Mouse (Mus musculus) forebrain, embryonic 14.5 days (tissue): ENCODE data around the gene Gnb4. TPM values are rescaled to one million over a fixed set of nuclear protein-coding genes. Genes with fewer than 3 reads are reported as not detected.

Experiments used
- ATAC-seq: fragments of 200-750 bp; cut with Nextera tagmentation; 2 replicates; pipeline ENCODE4 v1.8.0; 2017; ENCODE audit warnings: mild to moderate bottlenecking, moderate library complexity
- DNase-seq: peaks from one replicate; pipeline ENCODE4 v3.0.0-alpha.2; 2015; ENCODE audit warnings: low spot score
- H3K27ac ChIP-seq: fragments of 300-500 bp; sonication (generic); 2 replicates; pipeline ENCODE4 v1.5.1; 2014; ENCODE audit warnings: low read depth, mild to moderate bottlenecking, control low read depth, low read length, moderate library complexity
- H3K27me3 ChIP-seq: fragments of 300-500 bp; sonication (generic); replicated peaks from 2 replicates; pipeline ENCODE4 v1.6.1; 2014; ENCODE audit warnings: low read length, control low read depth, mixed read lengths; ENCODE audit not compliant: control insufficient read depth, insufficient read depth
- H3K36me3 ChIP-seq: fragments of 300-500 bp; sonication (generic); 2 replicates; pipeline ENCODE4 v1.6.1; 2014; ENCODE audit warnings: low read length, control low read depth; ENCODE audit not compliant: control insufficient read depth, insufficient read depth
- H3K4me1 ChIP-seq: fragments of 300-500 bp; sonication (generic); 2 replicates; pipeline ENCODE4 v1.6.1; 2014; ENCODE audit warnings: antibody characterized with exemption, low read length, control low read depth; ENCODE audit not compliant: control insufficient read depth, insufficient read depth
- H3K4me2 ChIP-seq: fragments of 300-500 bp; sonication (generic); 2 replicates; pipeline ENCODE4 v1.6.1; 2014; ENCODE audit warnings: mild to moderate bottlenecking, control low read depth, low read length
- H3K4me3 ChIP-seq: fragments of 300-500 bp; sonication (generic); 2 replicates; pipeline ENCODE4 v1.5.1; 2014; ENCODE audit warnings: low read depth, low read length, control low read depth
- H3K9ac ChIP-seq: fragments of 300-500 bp; sonication (generic); 2 replicates; pipeline ENCODE4 v1.6.1; 2014; ENCODE audit warnings: mild to moderate bottlenecking, low read length, control low read depth, moderate library complexity
- H3K9me3 ChIP-seq: fragments of 300-500 bp; sonication (generic); replicated peaks from 2 replicates; pipeline ENCODE4 v1.6.1; 2016; ENCODE audit warnings: low read length, control low read depth, mixed read lengths; ENCODE audit not compliant: control insufficient read depth
- WGBS: fragments of 180-500 bp; shearing (Covaris S2); extraction: QIAGEN DNeasy Blood & Tissue Kit; methylation state at CpG from one replicate; pipeline ENCODE4 v1.1.7; 2014; 5-methylcytosine and 5-hydroxymethylcytosine counted together
- polyA plus RNA-seq: library from polyadenylated mRNA; unstranded; fragments of >200 nt; fragmentation: Nextera tagmentation; extraction: Ambion mirVana; gene quantifications from 2 replicates; pipeline ENCODE4 v1.2.1, GENCODE M21; 2014

The Gnb4 gene
- polyA plus RNA-seq, 1 experiment from 2014 or later = 73.0 TPM

- ATAC-seq (no peak), DNase-seq (no peak)
- Histone ChIP-seq H3K27me3 (no peaks in the 10 kb centered on the region), H3K4me3 (no peak overlapping the region), H3K9ac (no peak overlapping the region), H3K4me1 (no peaks in the 10 kb centered on the region), H3K4me2 (no peak overlapping the region), H3K27ac (no peak overlapping the region), H3K9me3 (no peaks in the 10 kb centered on the region), H3K36me3 (no peaks in the 10 kb centered on the region)
- WGBS = 79% methylated on average over 4 of the region's 4 CpGs
Measured at GRCm38 (mm10) chr3:32652739-32653138, 36.4 kb upstream of the Gnb4 start.

- no peak overlapping the region for H3K9ac ChIP-seq
- DNase-seq (no peak), ATAC-seq (no peak)
- H3K4me2 ChIP-seq = no peak overlapping the region
- H3K9me3 ChIP-seq = no peaks in the 10 kb centered on the region
- no peaks in the 10 kb centered on the region for H3K4me1 ChIP-seq
- no peaks in the 10 kb centered on the region for H3K27me3 ChIP-seq
- WGBS = 71% methylated on average over 4 of the region's 4 CpGs
- H3K4me3 ChIP-seq = no peak overlapping the region
- no peaks in the 10 kb centered on the region for H3K36me3 ChIP-seq
- H3K27ac ChIP-seq = no peak overlapping the region
Measured at GRCm38 (mm10) chr3:32649284-32649683, 32.9 kb upstream of the Gnb4 start.

GRCm38 (mm10) chr3:32646918-32647317, 30.5 kb upstream of the Gnb4 start:
- Histone ChIP-seq H3K9me3 (no peaks in the 10 kb centered on the region), H3K4me3 (no peak overlapping the region), H3K27me3 (no peaks in the 10 kb centered on the region), H3K27ac (no peak overlapping the region), H3K36me3 (no peaks in the 10 kb centered on the region), H3K4me2 (no peak overlapping the region), H3K4me1 (no peaks in the 10 kb centered on the region), H3K9ac (no peak overlapping the region)
- no peak for DNase-seq
- 84% methylated on average over 4 of the region's 4 CpGs for WGBS
- no peak for ATAC-seq

GRCm38 (mm10) chr3:32644751-32645150, 28.4 kb upstream of the Gnb4 start:
- Histone ChIP-seq H3K4me3 (no peak overlapping the region), H3K27me3 (no peaks in the 10 kb centered on the region), H3K9me3 (no peaks in the 10 kb centered on the region), H3K4me2 (no peak overlapping the region), H3K4me1 (no peaks in the 10 kb centered on the region), H3K36me3 (no peaks in the 10 kb centered on the region), H3K9ac (no peak overlapping the region), H3K27ac (no peak overlapping the region)
- WGBS = 93% methylated on average over 2 of the region's 2 CpGs
- DNase-seq (no peak), ATAC-seq (no peak)

- H3K27me3 ChIP-seq = no peaks in the 10 kb centered on the region
- no peak overlapping the region for H3K27ac ChIP-seq
- no peaks in the 10 kb centered on the region for H3K36me3 ChIP-seq
- DNase-seq (no peak), ATAC-seq (no peak)
- no peak overlapping the region for H3K4me2 ChIP-seq
- no peaks in the 10 kb centered on the region for H3K4me1 ChIP-seq
- no peak overlapping the region for H3K4me3 ChIP-seq
- WGBS = 73% methylated on average over 6 of the region's 6 CpGs
- no peak overlapping the region for H3K9ac ChIP-seq
- no peaks in the 10 kb centered on the region for H3K9me3 ChIP-seq
Measured at GRCm38 (mm10) chr3:32642116-32642515, 25.7 kb upstream of the Gnb4 start.

GRCm38 (mm10) chr3:32638240-32638639, 21.9 kb upstream of the Gnb4 start:
- Histone ChIP-seq H3K36me3 (no peaks in the 10 kb centered on the region), H3K9me3 (no peaks in the 10 kb centered on the region), H3K27ac (no peak overlapping the region), H3K9ac (no peak overlapping the region), H3K4me2 (no peak overlapping the region), H3K4me3 (no peak overlapping the region), H3K27me3 (no peaks in the 10 kb centered on the region), H3K4me1 (no peaks in the 10 kb centered on the region)
- ATAC-seq (no peak), DNase-seq (peak; percentile 23)
- 64% methylated on average over 8 of the region's 8 CpGs for WGBS

GRCm38 (mm10) chr3:32632760-32633264, 16.4 kb upstream of the Gnb4 start:
- no peak overlapping the region for H3K4me2 ChIP-seq
- H3K4me3 ChIP-seq = no peak overlapping the region
- H3K4me1 ChIP-seq = no peaks in the 10 kb centered on the region
- H3K36me3 ChIP-seq = no peaks in the 10 kb centered on the region
- 82% methylated on average over 5 of the region's 5 CpGs for WGBS
- no peaks in the 10 kb centered on the region for H3K9me3 ChIP-seq
- DNase-seq (no peak), ATAC-seq (no peak)
- no peaks in the 10 kb centered on the region for H3K27me3 ChIP-seq
- no peak overlapping the region for H3K27ac ChIP-seq
- H3K9ac ChIP-seq = no peak overlapping the region

GRCm38 (mm10) chr3:32630210-32630609, 13.8 kb upstream of the Gnb4 start:
- DNase-seq (no peak), ATAC-seq (no peak)
- Histone ChIP-seq H3K9ac (no peak overlapping the region), H3K4me2 (no peak overlapping the region), H3K4me3 (no peak overlapping the region), H3K27ac (no peak overlapping the region), H3K9me3 (no peaks in the 10 kb centered on the region), H3K4me1 (no peaks in the 10 kb centered on the region), H3K36me3 (no peaks in the 10 kb centered on the region), H3K27me3 (no peaks in the 10 kb centered on the region)
- WGBS = 70% methylated on average over 4 of the region's 4 CpGs

- no peak for DNase-seq
- no peaks in the 10 kb centered on the region for H3K9me3 ChIP-seq
- no peak overlapping the region for H3K9ac ChIP-seq
- no peaks in the 10 kb centered on the region for H3K27me3 ChIP-seq
- H3K4me3 ChIP-seq = no peak overlapping the region
- WGBS = 86% methylated on average over 7 of the region's 7 CpGs
- ATAC-seq = no peak
- H3K4me1 ChIP-seq = no peaks in the 10 kb centered on the region
- no peak overlapping the region for H3K4me2 ChIP-seq
- no peak overlapping the region for H3K27ac ChIP-seq
- no peaks in the 10 kb centered on the region for H3K36me3 ChIP-seq
Measured at GRCm38 (mm10) chr3:32628141-32628540, 11.8 kb upstream of the Gnb4 start.
